Mouse (Mus musculus) intestine, embryonic 16.5 days (tissue): ENCODE results near the gene Hnrnpr. TPM values are rescaled to one million over a fixed set of nuclear protein-coding genes. Genes with fewer than 3 reads are reported as not detected.

ENCODE experiments used
- ATAC-seq: fragments of 200-750 bp; cut with Nextera tagmentation; 2 replicates; pipeline ENCODE4 v1.8.0; 2017; ENCODE audit warnings: moderate TSS enrichment, moderate library complexity
- H3K27ac ChIP-seq: fragments of 300-500 bp; sonication (generic); 2 replicates; pipeline ENCODE4 v1.5.1; 2014; ENCODE audit warnings: mild to moderate bottlenecking, low read length
- H3K27me3 ChIP-seq: fragments of 300-500 bp; sonication (generic); replicated peaks from 2 replicates; pipeline ENCODE4 v1.6.1; 2014; ENCODE audit warnings: low read length, control low read depth, mixed read lengths; ENCODE audit not compliant: control insufficient read depth, insufficient read depth
- H3K36me3 ChIP-seq: fragments of 300-500 bp; sonication (generic); 2 replicates; pipeline ENCODE4 v1.6.1; 2014; ENCODE audit warnings: low read length, control low read depth; ENCODE audit not compliant: control insufficient read depth, insufficient read depth
- H3K4me1 ChIP-seq: fragments of 300-500 bp; sonication (generic); 2 replicates; pipeline ENCODE4 v1.6.1; 2014; ENCODE audit warnings: low read length, control low read depth, mixed read lengths; ENCODE audit not compliant: control insufficient read depth, insufficient read depth
- H3K4me2 ChIP-seq: fragments of 300-500 bp; sonication (generic); 2 replicates; pipeline ENCODE4 v1.6.1; 2014; ENCODE audit warnings: low read depth, low read length, control low read depth
- H3K4me3 ChIP-seq: fragments of 300-500 bp; sonication (generic); 2 replicates; pipeline ENCODE4 v1.5.1; 2014; ENCODE audit warnings: mild to moderate bottlenecking, low read length
- H3K9ac ChIP-seq: fragments of 300-500 bp; sonication (generic); 2 replicates; pipeline ENCODE4 v1.6.1; 2014; ENCODE audit warnings: low read depth, low read length
- H3K9me3 ChIP-seq: fragments of 300-500 bp; sonication (generic); 2 replicates; pipeline ENCODE4 v1.6.1; 2016; ENCODE audit warnings: low read length, control low read depth; ENCODE audit not compliant: control insufficient read depth
- WGBS: fragments of 180-500 bp; shearing (Covaris S2); extraction: QIAGEN DNeasy Blood & Tissue Kit; methylation state at CpG from one replicate; pipeline ENCODE4 v1.1.7; 2014; 5-methylcytosine and 5-hydroxymethylcytosine counted together
- polyA plus RNA-seq: library from polyadenylated mRNA; unstranded; fragments of >200 nt; fragmentation: Nextera tagmentation; extraction: Ambion mirVana; gene quantifications from 2 replicates; pipeline ENCODE4 v1.2.1, GENCODE M21; 2015

Hnrnpr gene
- polyA plus RNA-seq: 101 and 106 TPM in 2 replicates

- under 1% methylated on average over 65 of the region's 65 CpGs for WGBS
- Histone ChIP-seq H3K36me3 (no peaks in the 10 kb centered on the region), H3K27me3 (no peaks in the 10 kb centered on the region), H3K27ac (peak within 1 kb of the TSS; percentile 98), H3K4me2 (peak within 1 kb of the TSS; percentile 90), H3K4me3 (peak within 1 kb of the TSS; percentile 85), H3K9me3 (no peaks in the 10 kb centered on the region), H3K4me1 (peaks cover 21% of the 10 kb centered on the region), H3K9ac (peak within 1 kb of the TSS; percentile 100)
- peak; percentile 98 for ATAC-seq
These were observed at the start of gene Hnrnpr for GRCm38 (mm10) chr4:136310229-136311041. TSS of gene Hnrnpr (plus strand) at chr4:136310942.

- no peaks in the 10 kb centered on the region for H3K36me3 ChIP-seq
- no peaks in the 10 kb centered on the region for H3K9me3 ChIP-seq
- 0 out of 2 replicates have a peak, but pooled peaks have one; percentile 65 for ATAC-seq
- peaks cover 3% of the 10 kb centered on the region; the same call in 1 of the 2 replicates for H3K4me1 ChIP-seq
- no peak overlapping the region for H3K9ac ChIP-seq
- no peak overlapping the region for H3K4me3 ChIP-seq
- peak overlapping the region; percentile 24; the same call in 1 of the 2 replicates for H3K27ac ChIP-seq
- no peaks in the 10 kb centered on the region for H3K27me3 ChIP-seq
- no peak overlapping the region for H3K4me2 ChIP-seq
- 60% methylated on average over 10 of the region's 10 CpGs for WGBS
These were observed 48.8 kb upstream of the Hnrnpr start for GRCm38 (mm10) chr4:136261912-136262311.

- no peak for ATAC-seq
- H3K9ac ChIP-seq: no peak overlapping the region
- H3K27me3 ChIP-seq: no peaks in the 10 kb centered on the region
These were observed 47.2 kb upstream of the Hnrnpr start for GRCm38 (mm10) chr4:136263555-136263954.

GRCm38 (mm10) chr4:136266716-136267343 lies 43.9 kb upstream of the Hnrnpr start:
- ATAC-seq: 0 out of 2 replicates have a peak, but pooled peaks have one; percentile 40
- H3K9me3 ChIP-seq: no peaks in the 10 kb centered on the region
- WGBS: 72% methylated on average over 9 of the region's 9 CpGs
- H3K4me1 ChIP-seq: peaks cover 3% of the 10 kb centered on the region; the same call in 1 of the 2 replicates
- no peaks in the 10 kb centered on the region for H3K27me3 ChIP-seq
- 0 out of 2 replicates have a peak overlapping the region, but pooled peaks have one; percentile 37 for H3K9ac ChIP-seq
- H3K27ac ChIP-seq: no peak overlapping the region
- H3K4me2 ChIP-seq: no peak overlapping the region
- H3K4me3 ChIP-seq: no peak overlapping the region
- H3K36me3 ChIP-seq: no peaks in the 10 kb centered on the region

More at GRCm38 (mm10) chr4:136263555-136263954, 47.2 kb upstream of the Hnrnpr start:
- WGBS: 92% methylated on average over 4 of the region's 4 CpGs
- Histone ChIP-seq H3K4me2 (no peak overlapping the region), H3K4me1 (peaks cover 3% of the 10 kb centered on the region; the same call in 1 of the 2 replicates), H3K4me3 (no peak overlapping the region), H3K27ac (no peak overlapping the region), H3K9me3 (no peaks in the 10 kb centered on the region), H3K36me3 (no peaks in the 10 kb centered on the region)

GRCm38 (mm10) chr4:136268912-136269311 lies 41.8 kb upstream of the Hnrnpr start:
- H3K9ac ChIP-seq: no peak overlapping the region
- no peak overlapping the region for H3K4me2 ChIP-seq
- no peaks in the 10 kb centered on the region for H3K27me3 ChIP-seq
- peaks cover 6% of the 10 kb centered on the region; the same call in 1 of the 2 replicates for H3K36me3 ChIP-seq
- WGBS: 100% methylated on average over 1 of the region's 1 CpGs
- peaks cover 12% of the 10 kb centered on the region for H3K9me3 ChIP-seq
- no peak overlapping the region for H3K27ac ChIP-seq
- H3K4me1 ChIP-seq: peaks cover 3% of the 10 kb centered on the region; the same call in 1 of the 2 replicates
- no peak overlapping the region for H3K4me3 ChIP-seq
- no peak for ATAC-seq

- no peaks in the 10 kb centered on the region for H3K27me3 ChIP-seq
- no peak overlapping the region for H3K9ac ChIP-seq
- peaks cover 6% of the 10 kb centered on the region; the same call in 1 of the 2 replicates for H3K36me3 ChIP-seq
- H3K4me3 ChIP-seq: no peak overlapping the region
- H3K4me1 ChIP-seq: peaks cover 3% of the 10 kb centered on the region; the same call in 1 of the 2 replicates
- 84% methylated on average over 8 of the region's 8 CpGs for WGBS
- H3K9me3 ChIP-seq: peaks cover 12% of the 10 kb centered on the region
- H3K4me2 ChIP-seq: no peak overlapping the region
- no peak for ATAC-seq
- no peak overlapping the region for H3K27ac ChIP-seq
These were observed 40.1 kb upstream of the Hnrnpr start for GRCm38 (mm10) chr4:136270648-136271047.

- H3K9ac ChIP-seq: no peak overlapping the region
- H3K4me2 ChIP-seq: no peak overlapping the region
- no peaks in the 10 kb centered on the region for H3K27me3 ChIP-seq
- no peak overlapping the region for H3K4me3 ChIP-seq
- no peaks in the 10 kb centered on the region for H3K9me3 ChIP-seq
- H3K27ac ChIP-seq: no peak overlapping the region
- 74% methylated on average over 8 of the region's 8 CpGs for WGBS
- H3K36me3 ChIP-seq: no peaks in the 10 kb centered on the region
- peaks cover 11% of the 10 kb centered on the region for H3K4me1 ChIP-seq
- ATAC-seq: no peak
These were observed 29.6 kb upstream of the Hnrnpr start for GRCm38 (mm10) chr4:136281097-136281496.

- no peaks in the 10 kb centered on the region for H3K9me3 ChIP-seq
- H3K36me3 ChIP-seq: no peaks in the 10 kb centered on the region
- H3K4me2 ChIP-seq: no peak overlapping the region
- WGBS: 62% methylated on average over 9 of the region's 9 CpGs
- H3K27ac ChIP-seq: no peak overlapping the region
- H3K4me1 ChIP-seq: peaks cover 13% of the 10 kb centered on the region
- no peak for ATAC-seq
- no peak overlapping the region for H3K4me3 ChIP-seq
- no peaks in the 10 kb centered on the region for H3K27me3 ChIP-seq
- H3K9ac ChIP-seq: no peak overlapping the region
These were observed 29.1 kb upstream of the Hnrnpr start for GRCm38 (mm10) chr4:136281611-136282010.
